Mouse (Mus musculus) E14TG2a.4 (cell line): ENCODE measurements around the gene Ggt6.

Source experiments
- CTCF ChIP-seq: conservative IDR thresholded peaks from 2 replicates; pipeline ENCODE4 v1.5.1; 2014; ENCODE audit warnings: low read length
- NANOG ChIP-seq: IDR thresholded peaks from 2 replicates; pipeline ENCODE4 v1.6.1; 2014; ENCODE audit warnings: borderline replicate concordance, low read length, mixed read lengths

DNA sequence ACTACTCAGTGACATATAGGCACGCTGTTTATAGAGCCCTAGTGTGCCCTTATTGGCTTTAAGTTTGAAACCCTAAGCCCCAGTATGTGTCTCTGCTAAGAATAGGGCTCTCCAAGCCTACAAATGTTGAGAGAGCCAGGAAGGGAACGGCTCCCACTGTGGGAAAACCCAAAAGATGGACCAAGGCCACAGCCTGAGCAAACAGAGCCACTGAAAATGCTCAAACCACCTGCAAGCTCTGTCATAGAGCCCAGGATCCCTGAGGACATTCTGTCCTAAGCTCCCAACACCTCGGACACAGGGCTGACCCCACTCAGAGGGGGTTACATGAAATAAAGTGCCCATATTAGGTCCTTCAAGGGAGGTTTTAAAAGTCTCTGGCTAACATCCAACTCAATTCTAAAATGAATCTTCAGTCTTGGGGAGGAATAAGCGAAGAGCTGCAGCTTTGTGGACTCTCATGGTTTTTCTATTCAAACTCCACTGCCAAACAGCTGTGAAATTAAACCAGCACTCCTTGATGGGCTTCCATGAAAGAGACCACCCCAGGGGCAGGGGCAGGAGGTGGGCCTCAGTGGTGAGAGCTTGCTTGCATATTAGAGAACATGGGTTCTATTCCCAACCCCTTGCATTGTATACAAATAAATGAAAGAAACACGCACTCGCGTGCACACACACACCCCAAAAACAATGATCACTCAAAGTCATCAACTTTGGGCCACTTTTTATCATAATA, 45.8 kb upstream of the Ggt6 start:
- no peak for TF ChIP-seq CTCF
- no peak for TF ChIP-seq NANOG
